Mouse (Mus musculus): ENCODE results near the gene Olfr811. TPM values are rescaled to one million over a fixed set of nuclear protein-coding genes. Genes with fewer than 3 reads are reported as not detected.

The Olfr811 gene
- polyA plus RNA-seq (2012; rRNA removed; ENCODE audit: low replicate concordance): not detected in 2 replicates

DNA sequence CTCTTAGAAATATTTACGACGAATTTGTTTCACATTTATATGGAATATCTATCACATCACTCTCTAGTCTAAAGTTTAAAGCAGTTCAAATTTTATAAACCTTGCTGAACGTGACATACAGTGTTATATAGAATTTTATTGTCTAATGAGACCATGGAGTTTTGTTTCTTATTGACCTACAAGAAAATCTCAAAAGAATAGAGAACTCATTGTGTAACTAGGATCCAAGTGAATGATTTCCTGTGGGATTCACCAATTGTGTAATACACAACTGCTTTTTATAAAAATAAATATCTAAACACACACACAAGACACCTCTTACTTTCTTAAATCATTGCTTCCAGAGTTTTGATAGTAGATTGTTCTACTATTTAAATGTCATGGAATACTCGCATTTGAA is at the start of gene Olfr811:
Gene Olfr811, minus strand, starts transcription at position 101 of the 400 bp plus-strand sequence.

DNA sequence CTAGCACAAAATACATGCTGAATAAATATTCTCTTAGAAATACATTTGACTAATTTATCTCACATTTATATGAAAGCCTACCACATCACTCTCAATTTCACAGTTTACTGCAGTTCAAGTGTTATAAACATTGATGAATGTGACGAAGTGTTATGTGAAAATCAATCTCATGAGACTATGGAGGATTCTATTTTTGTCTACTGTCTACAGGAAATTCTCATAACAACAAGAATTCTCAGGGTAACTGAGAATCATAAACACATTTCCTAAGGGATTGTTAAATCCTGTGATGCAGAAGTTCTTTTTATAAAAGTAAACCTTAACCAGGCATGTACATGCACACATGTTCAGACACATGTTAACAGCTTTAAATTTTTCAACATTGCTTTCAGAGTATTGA is 41.8 kb upstream of the Olfr811 start, which contains the start of gene Olfr812:
Gene Olfr812, minus strand, starts transcription at position 101 of the 400 bp plus-strand sequence.

DNA sequence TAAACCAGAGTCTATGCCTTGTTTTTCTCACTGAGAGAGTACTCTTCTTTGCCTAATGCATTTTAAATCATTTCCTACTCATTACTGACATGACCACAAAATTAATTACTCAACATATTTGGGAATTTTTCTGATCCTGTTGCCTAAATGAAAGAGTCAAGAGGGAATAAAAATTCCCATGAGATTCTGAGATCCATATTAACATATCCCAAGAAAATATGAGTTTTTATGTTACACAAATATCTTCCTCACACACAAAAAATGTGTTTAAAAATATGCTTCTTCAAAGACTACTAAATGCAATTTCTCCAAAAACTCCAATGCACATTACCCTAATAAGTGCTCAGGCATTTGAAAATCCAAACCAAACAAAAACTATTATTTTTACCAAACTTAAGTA is 9.4 kb downstream of the Olfr811 start, which contains the start of gene Olfr810:
Gene Olfr810, minus strand, starts transcription at position 101 of the 400 bp plus-strand sequence.

DNA sequence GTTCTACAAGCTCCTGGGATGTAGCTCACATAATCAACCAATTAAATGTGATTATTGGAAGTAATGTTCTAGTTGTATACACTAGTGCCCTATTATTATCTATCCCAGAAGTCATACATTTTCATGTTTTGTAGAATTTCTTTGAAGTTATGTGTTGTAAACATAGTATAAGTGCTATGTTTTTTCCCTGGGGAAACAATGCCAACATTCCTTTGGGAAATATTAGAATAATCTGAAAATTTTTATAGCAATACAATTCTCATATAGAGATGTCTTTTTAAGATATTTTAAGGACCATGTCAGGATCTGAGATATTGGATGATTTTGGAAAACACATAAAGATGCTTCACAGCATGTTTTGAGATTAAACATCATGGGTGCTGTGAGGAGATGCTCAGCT is 29.9 kb downstream of the Olfr811 start, which contains the start of gene Olfr809:
Gene Olfr809, plus strand, starts transcription at position 301 of the 400 bp plus-strand sequence.

DNA sequence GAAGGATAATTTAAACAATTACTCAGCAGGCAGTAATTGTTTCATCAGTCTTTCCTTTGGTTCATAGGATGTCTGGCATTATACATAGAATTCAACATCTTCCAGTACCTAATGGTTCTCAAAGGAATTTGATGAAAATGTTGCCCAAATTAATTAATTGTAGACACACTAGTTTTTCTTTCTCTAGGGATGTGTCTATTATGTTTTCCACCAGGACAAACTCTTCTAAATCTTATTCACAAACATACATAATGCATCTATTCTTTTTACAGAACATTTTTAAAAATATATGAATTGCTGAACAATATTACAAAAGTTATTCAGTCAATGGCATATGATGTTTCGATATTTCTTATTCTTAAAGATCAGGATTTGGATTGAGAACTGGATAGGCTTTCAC is 39.0 kb downstream of the Olfr811 start, which contains the start of gene Olfr808:
Gene Olfr808, plus strand, starts transcription at position 301 of the 400 bp plus-strand sequence.

DNA sequence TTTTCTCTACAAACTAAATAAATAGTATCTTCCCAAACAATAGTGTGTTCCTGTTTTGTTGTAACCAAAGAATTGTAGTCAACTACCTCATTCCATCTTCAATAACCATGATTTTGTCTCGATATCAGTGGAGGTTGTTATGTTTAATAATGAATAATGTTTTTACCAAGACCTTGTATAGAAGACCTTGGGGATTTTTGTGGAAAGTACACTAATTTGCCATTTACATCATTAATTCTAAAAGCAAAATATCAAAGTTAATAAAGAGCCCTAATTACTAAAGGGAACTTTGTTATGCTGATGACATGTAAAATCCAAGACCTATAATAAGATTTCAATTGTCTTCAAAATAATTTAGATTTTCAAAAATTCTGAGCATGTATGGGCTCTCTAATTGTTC is 46.5 kb downstream of the Olfr811 start, which contains the start of gene Olfr807:
Gene Olfr807, minus strand, starts transcription at position 101 of the 400 bp plus-strand sequence.

Other genes with a start within 250 kb of the Olfr811 start
- not detected in 2 replicates for gene Olfr794, start 236.7 kb downstream of the Olfr811 start, polyA plus RNA-seq (2012; rRNA removed; ENCODE audit: low replicate concordance)
- gene Olfr796, start 191.8 kb downstream of the Olfr811 start, polyA plus RNA-seq (2012; rRNA removed; ENCODE audit: low replicate concordance): not detected in 2 replicates
- gene Olfr798, start 176.5 kb downstream of the Olfr811 start, polyA plus RNA-seq (2012; rRNA removed; ENCODE audit: low replicate concordance): not detected in 2 replicates
- gene Olfr799, start 166.9 kb downstream of the Olfr811 start, polyA plus RNA-seq (2012; rRNA removed; ENCODE audit: low replicate concordance): not detected in 2 replicates
- not detected in 2 replicates for gene Olfr800, start 146.7 kb downstream of the Olfr811 start, polyA plus RNA-seq (2012; rRNA removed; ENCODE audit: low replicate concordance)
- gene Olfr801, start 130.5 kb downstream of the Olfr811 start, polyA plus RNA-seq (2012; rRNA removed; ENCODE audit: low replicate concordance): not detected in 2 replicates
- gene Olfr802, start 116.2 kb downstream of the Olfr811 start, polyA plus RNA-seq (2012; rRNA removed; ENCODE audit: low replicate concordance): not detected in 2 replicates
- gene Olfr803, start 110.1 kb downstream of the Olfr811 start, polyA plus RNA-seq (2012; rRNA removed; ENCODE audit: low replicate concordance): not detected in 2 replicates
- not detected in 2 replicates for gene Olfr804, start 101.2 kb downstream of the Olfr811 start, polyA plus RNA-seq (2012; rRNA removed; ENCODE audit: low replicate concordance)
- gene Olfr805, start 75.0 kb downstream of the Olfr811 start, polyA plus RNA-seq (2012; rRNA removed; ENCODE audit: low replicate concordance): not detected in 2 replicates
- gene Olfr806, start 62.5 kb downstream of the Olfr811 start, polyA plus RNA-seq (2012; rRNA removed; ENCODE audit: low replicate concordance): not detected in 2 replicates
- gene Olfr807, start 46.6 kb downstream of the Olfr811 start, polyA plus RNA-seq (2012; rRNA removed; ENCODE audit: low replicate concordance): not detected in 2 replicates
- gene Olfr808, start 38.9 kb downstream of the Olfr811 start, polyA plus RNA-seq (2012; rRNA removed; ENCODE audit: low replicate concordance): not detected in 2 replicates
- gene Olfr809, start 29.8 kb downstream of the Olfr811 start, polyA plus RNA-seq (2012; rRNA removed; ENCODE audit: low replicate concordance): not detected in 2 replicates
- not detected in 2 replicates for gene Olfr810, start 9.5 kb downstream of the Olfr811 start, polyA plus RNA-seq (2012; rRNA removed; ENCODE audit: low replicate concordance)
- gene Olfr812, start 41.7 kb upstream of the Olfr811 start, polyA plus RNA-seq (2012; rRNA removed; ENCODE audit: low replicate concordance): not detected in 2 replicates
- gene Olfr813, start 51.0 kb upstream of the Olfr811 start, polyA plus RNA-seq (2012; rRNA removed; ENCODE audit: low replicate concordance): not detected in 2 replicates
- not detected in 2 replicates for gene Olfr814, start 75.5 kb upstream of the Olfr811 start, polyA plus RNA-seq (2012; rRNA removed; ENCODE audit: low replicate concordance)
- not detected in 2 replicates for gene Olfr815, start 101.5 kb upstream of the Olfr811 start, polyA plus RNA-seq (2012; rRNA removed; ENCODE audit: low replicate concordance)
- not detected in 2 replicates for gene Olfr816, start 111.2 kb upstream of the Olfr811 start, polyA plus RNA-seq (2012; rRNA removed; ENCODE audit: low replicate concordance)
- gene Olfr818, start 144.7 kb upstream of the Olfr811 start, polyA plus RNA-seq (2012; rRNA removed; ENCODE audit: low replicate concordance): not detected in 2 replicates
- not detected in 2 replicates for gene Olfr819, start 162.9 kb upstream of the Olfr811 start, polyA plus RNA-seq (2012; rRNA removed; ENCODE audit: low replicate concordance)
- not detected in 2 replicates for gene Olfr247, start 171.7 kb upstream of the Olfr811 start, polyA plus RNA-seq (2012; rRNA removed; ENCODE audit: low replicate concordance)
- not detected in 2 replicates for gene Gm10310, start 180.7 kb upstream of the Olfr811 start, polyA plus RNA-seq (2012; rRNA removed; ENCODE audit: low replicate concordance)
- not detected in 2 replicates for gene Olfr820, start 208.2 kb upstream of the Olfr811 start, polyA plus RNA-seq (2012; rRNA removed; ENCODE audit: low replicate concordance)
- gene Olfr821, start 226.0 kb upstream of the Olfr811 start, polyA plus RNA-seq (2012; rRNA removed; ENCODE audit: low replicate concordance): not detected in 2 replicates